Mouse (Mus musculus) lung, adult 2 months (tissue): ENCODE measurements around the gene Slc2a4.

Experiments used
- CTCF ChIP-seq: fragments of 200-500 bp; IDR thresholded peaks from 2 replicates; pipeline ENCODE4 v1.5.1; 2011; ENCODE audit warnings: mild to moderate bottlenecking, low read length, control low read depth; ENCODE audit not compliant: insufficient read depth
- POLR2A ChIP-seq: fragments of 200-500 bp; IDR thresholded peaks from 2 replicates; pipeline ENCODE4 v1.6.1; 2011; ENCODE audit warnings: low read depth, mild to moderate bottlenecking, control low read depth, low read length, borderline replicate concordance; ENCODE audit errors: extremely low read depth

DNA sequence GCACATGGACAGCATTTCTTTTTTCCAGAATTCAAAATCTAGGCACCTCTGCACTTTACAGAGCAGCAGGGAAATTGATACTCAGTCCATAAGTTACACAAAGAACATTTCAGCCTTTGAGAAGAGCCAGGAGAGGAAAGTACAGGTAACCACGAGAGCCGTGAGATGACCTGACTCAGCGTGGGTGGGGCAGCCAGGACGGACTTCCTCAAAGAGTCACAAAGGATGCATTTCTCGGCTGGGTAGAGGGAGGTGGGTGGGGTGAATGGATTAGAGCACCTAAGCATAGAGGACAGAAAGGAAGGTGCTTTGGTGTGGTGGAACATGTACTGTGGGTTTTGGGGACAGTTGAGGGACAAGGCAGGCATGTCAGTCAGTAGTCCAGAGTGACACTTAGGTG is 13.9 kb upstream of the Slc2a4 start:
- no peak for TF ChIP-seq CTCF
- no peak for TF ChIP-seq POLR2A
